Mouse (Mus musculus) olfactory bulb, adult 2 months (tissue): ENCODE results near the gene Tie1.

Experiments
- CTCF ChIP-seq: fragments of 200-500 bp; IDR thresholded peaks from 2 replicates; pipeline ENCODE4 v1.5.1; 2012; ENCODE audit warnings: low read depth, mild to moderate bottlenecking, low read length, moderate library complexity; ENCODE audit not compliant: insufficient read depth
- POLR2A ChIP-seq: fragments of 200-500 bp; IDR thresholded peaks from 2 replicates; pipeline ENCODE4 v1.6.1; 2012; ENCODE audit warnings: mild to moderate bottlenecking, low read depth, low read length, moderate library complexity; ENCODE audit not compliant: insufficient read depth

GRCm38 (mm10) chr4:118523976-118524375, 34.1 kb upstream of the Tie1 start:
- TF ChIP-seq CTCF (no peak), POLR2A (no peak)
